Mouse (Mus musculus) lung, postnatal 0 days (tissue): ENCODE measurements around the gene Pusl1. TPM values are rescaled to one million over a fixed set of nuclear protein-coding genes. Genes with fewer than 3 reads are reported as not detected.

Source experiments
- ATAC-seq: fragments of 200-750 bp; cut with Nextera tagmentation; 2 replicates; pipeline ENCODE4 v1.8.0; 2017; ENCODE audit warnings: moderate library complexity
- DNase-seq: peaks from one replicate; pipeline ENCODE4 v3.0.0-alpha.2; 2016; ENCODE audit warnings: low spot score
- H3K27ac ChIP-seq: fragments of 300-500 bp; sonication (generic); 2 replicates; pipeline ENCODE4 v1.5.1; 2014; ENCODE audit warnings: antibody characterized with exemption, mild to moderate bottlenecking, low read length, mixed read lengths
- H3K27me3 ChIP-seq: fragments of 300-500 bp; sonication (generic); replicated peaks from 2 replicates; pipeline ENCODE4 v1.6.1; 2014; ENCODE audit warnings: low read length, mixed read lengths; ENCODE audit not compliant: insufficient read depth
- H3K36me3 ChIP-seq: fragments of 300-500 bp; sonication (generic); 2 replicates; pipeline ENCODE4 v1.6.1; 2014; ENCODE audit warnings: low read length, mixed read lengths; ENCODE audit not compliant: insufficient read depth
- H3K4me1 ChIP-seq: fragments of 300-500 bp; sonication (generic); 2 replicates; pipeline ENCODE4 v1.6.1; 2014; ENCODE audit warnings: antibody characterized with exemption, low read depth, low read length, mixed read lengths; ENCODE audit not compliant: insufficient read depth
- H3K4me2 ChIP-seq: fragments of 300-500 bp; sonication (generic); replicated peaks from 2 replicates; pipeline ENCODE4 v1.6.1; 2014; ENCODE audit warnings: low read depth, mild to moderate bottlenecking, low read length, moderate library complexity, mixed read lengths
- H3K4me3 ChIP-seq: fragments of 300-500 bp; sonication (generic); 2 replicates; pipeline ENCODE4 v1.5.1; 2014; ENCODE audit warnings: low read depth, low read length
- H3K9ac ChIP-seq: fragments of 300-500 bp; sonication (generic); replicated peaks from 2 replicates; pipeline ENCODE4 v1.6.1; 2014; ENCODE audit warnings: low read depth, mild to moderate bottlenecking
- H3K9me3 ChIP-seq: fragments of 300-500 bp; sonication (generic); 2 replicates; pipeline ENCODE4 v1.6.1; 2016; ENCODE audit warnings: low read length, mixed read lengths
- CTCF ChIP-seq: IDR thresholded peaks from 2 replicates; pipeline ENCODE4 v1.5.1; 2016; ENCODE audit warnings: antibody characterized with exemption, mild to moderate bottlenecking
- EP300 ChIP-seq: IDR thresholded peaks from 2 replicates; pipeline ENCODE4 v1.6.1; 2016; ENCODE audit warnings: antibody characterized with exemption, mild to moderate bottlenecking, control low read depth
- WGBS: fragments of 180-500 bp; shearing (Covaris S2); extraction: QIAGEN DNeasy Blood & Tissue Kit; methylation state at CpG from one replicate; pipeline ENCODE4 v1.1.7; 2014; 5-methylcytosine and 5-hydroxymethylcytosine counted together
- polyA plus RNA-seq: library from polyadenylated mRNA; unstranded; fragments of >200 nt; fragmentation: Nextera tagmentation; extraction: Ambion mirVana; gene quantifications from 2 replicates; pipeline ENCODE4 v1.2.1, GENCODE M21; 2015

The Pusl1 gene
- polyA plus RNA-seq, 1 experiment from 2014 or later = 29.3 TPM

DNA sequence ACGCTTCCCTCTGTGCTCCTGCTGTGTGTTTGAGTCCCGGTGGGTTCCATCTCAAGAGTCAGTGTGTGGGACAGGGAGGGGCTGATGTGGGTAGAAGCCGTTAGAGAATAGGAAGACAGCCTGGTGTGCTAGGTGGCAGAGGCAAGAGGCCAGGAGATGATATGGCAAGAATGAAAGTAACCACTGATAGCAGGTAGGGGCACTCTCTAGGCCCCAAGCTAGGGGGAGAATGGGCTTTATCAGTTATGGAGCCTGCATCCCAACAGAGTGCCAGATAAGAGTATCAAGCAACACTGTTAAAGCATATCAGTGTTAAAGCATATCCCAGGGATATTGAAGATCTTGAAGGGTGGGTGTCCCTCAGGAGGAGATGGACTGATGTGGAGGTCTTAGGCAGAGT is 34.7 kb downstream of the Pusl1 start:
- Histone ChIP-seq H3K4me2 (no peak overlapping the region), H3K4me1 (no peaks in the 10 kb centered on the region), H3K36me3 (peaks cover 12% of the 10 kb centered on the region; the same call in 1 of the 2 replicates), H3K4me3 (no peak overlapping the region), H3K27me3 (no peaks in the 10 kb centered on the region), H3K9me3 (no peaks in the 10 kb centered on the region), H3K9ac (no peak overlapping the region), H3K27ac (no peak overlapping the region)
- DNase-seq (no peak), ATAC-seq (no peak)
- 85% methylated on average over 3 of the region's 3 CpGs for WGBS
- no peak for TF ChIP-seq CTCF
- TF ChIP-seq EP300 = no peak

DNA sequence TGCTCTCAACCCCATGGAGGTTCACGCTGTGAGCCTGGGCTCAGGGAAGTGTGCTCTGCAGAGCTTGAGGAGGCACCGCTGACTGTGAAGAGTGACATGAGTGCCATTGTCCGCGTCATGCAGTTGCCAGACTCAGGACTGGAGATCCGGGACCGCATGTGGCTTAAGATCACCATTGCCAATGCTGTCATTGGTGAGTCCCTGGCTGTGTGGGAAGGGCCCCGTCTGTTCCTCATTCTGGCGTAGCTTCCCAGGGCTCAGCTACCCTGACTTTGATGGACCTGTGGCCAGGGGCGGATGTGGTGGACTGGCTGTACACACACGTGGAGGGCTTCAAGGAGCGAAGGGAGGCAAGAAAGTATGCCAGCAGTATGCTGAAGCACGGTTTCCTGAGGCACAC is 35.5 kb downstream of the Pusl1 start:
- no peak for TF ChIP-seq EP300
- TF ChIP-seq CTCF = no peak
- ATAC-seq (no peak), DNase-seq (no peak)
- Histone ChIP-seq H3K4me1 (no peaks in the 10 kb centered on the region), H3K27me3 (no peaks in the 10 kb centered on the region), H3K4me2 (no peak overlapping the region), H3K9me3 (no peaks in the 10 kb centered on the region), H3K36me3 (peaks cover 12% of the 10 kb centered on the region; the same call in 1 of the 2 replicates), H3K27ac (no peak overlapping the region), H3K4me3 (no peak overlapping the region), H3K9ac (no peak overlapping the region)
- WGBS = 88% methylated on average over 12 of the region's 12 CpGs

DNA sequence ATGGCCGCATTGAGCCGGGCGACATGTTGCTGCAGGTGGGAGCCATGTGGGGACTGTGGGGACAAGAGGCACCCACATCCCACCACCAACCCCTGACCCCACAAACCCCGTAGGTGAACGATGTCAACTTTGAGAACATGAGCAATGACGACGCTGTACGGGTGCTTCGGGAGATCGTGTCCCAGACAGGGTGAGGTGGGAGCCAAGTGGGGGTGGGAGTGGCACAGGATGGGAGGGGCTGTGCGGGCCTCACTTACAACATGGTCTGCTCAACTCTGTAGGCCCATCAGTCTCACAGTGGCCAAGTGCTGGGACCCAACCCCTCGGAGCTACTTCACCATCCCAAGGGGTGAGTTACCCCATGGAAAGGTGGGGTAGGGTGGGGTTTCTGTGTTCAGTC is 36.6 kb downstream of the Pusl1 start:
- no peak overlapping the region for H3K9ac ChIP-seq
- DNase-seq (no peak), ATAC-seq (no peak)
- TF ChIP-seq CTCF (no peak), EP300 (no peak)
- WGBS = 94% methylated on average over 12 of the region's 12 CpGs
- no peaks in the 10 kb centered on the region for H3K9me3 ChIP-seq
- H3K27ac ChIP-seq = no peak overlapping the region
- H3K27me3 ChIP-seq = no peaks in the 10 kb centered on the region
- peaks cover 12% of the 10 kb centered on the region; the same call in 1 of the 2 replicates for H3K36me3 ChIP-seq
- H3K4me1 ChIP-seq = no peaks in the 10 kb centered on the region
- H3K4me3 ChIP-seq = no peak overlapping the region
- H3K4me2 ChIP-seq = no peak overlapping the region

DNA sequence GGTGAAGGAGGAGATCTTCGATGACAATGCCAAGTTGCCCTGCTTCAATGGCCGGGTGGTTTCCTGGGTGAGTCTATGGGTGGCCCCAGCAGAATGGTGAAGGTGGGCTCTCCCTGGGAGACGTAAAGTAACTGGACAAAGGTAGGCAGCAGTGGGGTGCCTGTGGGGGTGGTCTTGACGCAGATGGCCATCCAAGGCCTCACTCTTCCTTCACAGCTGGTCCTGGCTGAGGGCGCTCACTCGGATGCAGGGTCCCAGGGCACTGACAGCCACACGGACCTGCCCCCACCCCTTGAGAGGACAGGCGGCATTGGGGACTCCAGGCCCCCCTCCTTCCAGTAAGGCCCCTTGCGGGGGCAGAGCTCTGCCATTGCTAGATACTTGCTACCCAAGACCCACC is 38.2 kb downstream of the Pusl1 start:
- no peak for ATAC-seq
- WGBS = 85% methylated on average over 8 of the region's 9 CpGs
- H3K27me3 ChIP-seq = no peaks in the 10 kb centered on the region
- H3K4me3 ChIP-seq = no peak overlapping the region
- TF ChIP-seq CTCF = no peak
- no peak for TF ChIP-seq EP300
- H3K4me2 ChIP-seq = no peak overlapping the region
- H3K9ac ChIP-seq = no peak overlapping the region
- peaks cover 9% of the 10 kb centered on the region; the same call in 1 of the 2 replicates for H3K36me3 ChIP-seq
- DNase-seq = no peak
- no peak overlapping the region for H3K27ac ChIP-seq
- H3K9me3 ChIP-seq = no peaks in the 10 kb centered on the region
- H3K4me1 ChIP-seq = peaks cover 9% of the 10 kb centered on the region; the same call in 1 of the 2 replicates

DNA sequence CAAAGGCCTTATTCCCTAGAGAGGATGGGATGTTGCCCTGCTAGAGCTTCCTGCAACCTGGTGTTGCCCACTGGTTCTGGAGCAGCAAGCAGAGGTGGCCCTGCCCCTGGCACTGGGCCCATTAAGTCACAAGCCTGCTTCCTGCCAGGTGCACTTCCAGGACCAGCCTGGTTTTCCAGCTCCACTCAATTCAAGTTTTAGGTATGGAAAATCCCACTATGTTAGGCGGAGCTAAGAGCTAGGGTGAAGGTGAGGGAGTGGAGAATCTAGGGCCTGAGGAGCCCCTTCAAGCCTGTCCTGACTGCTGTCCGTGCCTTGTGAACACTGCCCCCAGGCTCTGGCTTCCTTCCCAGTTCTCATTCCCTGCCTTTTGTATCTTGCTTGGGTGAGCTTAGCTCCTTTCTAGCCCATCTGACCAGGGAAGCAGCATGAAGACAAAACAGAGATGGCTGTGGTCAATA is 39.6 kb downstream of the Pusl1 start:
- TF ChIP-seq CTCF = no peak
- TF ChIP-seq EP300 = no peak
- H3K4me1 ChIP-seq = peaks cover 16% of the 10 kb centered on the region; the same call in 1 of the 2 replicates
- DNase-seq (peak; percentile 33), ATAC-seq (no peak)
- no peak overlapping the region for H3K4me3 ChIP-seq
- WGBS = 47% methylated on average over 2 of the region's 2 CpGs
- H3K4me2 ChIP-seq = no peak overlapping the region
- no peak overlapping the region for H3K9ac ChIP-seq
- no peaks in the 10 kb centered on the region for H3K9me3 ChIP-seq
- no peaks in the 10 kb centered on the region for H3K27me3 ChIP-seq
- H3K27ac ChIP-seq = no peak overlapping the region
- peaks cover 6% of the 10 kb centered on the region; the same call in 1 of the 2 replicates for H3K36me3 ChIP-seq

DNA sequence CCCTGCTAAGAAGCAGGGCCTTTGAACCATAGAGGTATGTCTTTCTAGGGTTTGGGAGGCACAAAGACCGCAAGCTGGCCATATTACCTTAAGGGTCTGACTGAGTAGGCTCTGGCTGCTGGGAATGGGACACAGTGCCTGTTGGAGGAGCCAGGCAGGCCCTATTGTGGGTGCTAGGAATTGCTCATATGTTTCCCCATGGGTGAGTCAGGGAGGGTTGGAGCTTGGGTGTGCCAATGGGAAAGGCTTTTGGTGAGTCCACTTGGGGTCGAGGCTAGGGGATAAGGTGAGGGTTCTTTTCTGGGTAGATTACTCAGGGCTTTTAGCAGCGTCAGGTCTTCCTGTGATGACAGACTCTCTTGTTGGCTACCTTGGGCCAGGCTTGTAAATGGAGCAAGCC is 40.2 kb downstream of the Pusl1 start:
- Histone ChIP-seq H3K36me3 (peaks cover 6% of the 10 kb centered on the region; the same call in 1 of the 2 replicates), H3K4me3 (no peak overlapping the region), H3K27me3 (no peaks in the 10 kb centered on the region), H3K4me1 (peaks cover 21% of the 10 kb centered on the region; the same call in 1 of the 2 replicates), H3K4me2 (no peak overlapping the region), H3K9ac (no peak overlapping the region), H3K27ac (no peak overlapping the region), H3K9me3 (no peaks in the 10 kb centered on the region)
- DNase-seq (no peak), ATAC-seq (no peak)
- 86% methylated on average over 3 of the region's 3 CpGs for WGBS
- no peak for TF ChIP-seq EP300
- TF ChIP-seq CTCF = no peak
